Mouse (Mus musculus) forebrain, embryonic 11.5 days (tissue): Measurements from ENCODE around the gene Slamf9. TPM values are rescaled to one million over a fixed set of nuclear protein-coding genes. Genes with fewer than 3 reads are reported as not detected.

ENCODE experiments used
- ATAC-seq: fragments of 200-750 bp; cut with Nextera tagmentation; replicated peaks from 2 replicates; pipeline ENCODE4 v1.8.0; 2017; ENCODE audit warnings: moderate TSS enrichment; ENCODE audit not compliant: low FRiP score
- DNase-seq: peaks from one replicate; pipeline ENCODE4 v3.0.0-alpha.2; 2017; ENCODE audit warnings: low spot score
- H3K27ac ChIP-seq: fragments of 300-500 bp; sonication (generic); 2 replicates; pipeline ENCODE4 v1.5.1; 2014; ENCODE audit warnings: low read depth, low read length
- H3K27me3 ChIP-seq: fragments of 300-500 bp; sonication (generic); 2 replicates; pipeline ENCODE4 v1.6.1; 2014; ENCODE audit warnings: mild to moderate bottlenecking, low read length, mixed read lengths; ENCODE audit not compliant: control insufficient read depth, insufficient read depth
- H3K36me3 ChIP-seq: fragments of 300-500 bp; sonication (generic); 2 replicates; pipeline ENCODE4 v1.6.1; 2014; ENCODE audit warnings: mild to moderate bottlenecking, low read length, moderate library complexity, mixed read lengths; ENCODE audit not compliant: control insufficient read depth, insufficient read depth
- H3K4me1 ChIP-seq: fragments of 300-500 bp; sonication (generic); replicated peaks from 2 replicates; pipeline ENCODE4 v1.6.1; 2014; ENCODE audit warnings: low read length, mixed read lengths; ENCODE audit not compliant: control insufficient read depth, insufficient read depth
- H3K4me2 ChIP-seq: fragments of 300-500 bp; sonication (generic); 2 replicates; pipeline ENCODE4 v1.6.1; 2014; ENCODE audit warnings: low read depth, mild to moderate bottlenecking, low read length, moderate library complexity, mixed read lengths; ENCODE audit not compliant: severe bottlenecking
- H3K4me3 ChIP-seq: fragments of 300-500 bp; sonication (generic); 2 replicates; pipeline ENCODE4 v1.5.1; 2014; ENCODE audit warnings: low read depth, low read length
- H3K9ac ChIP-seq: fragments of 300-500 bp; sonication (generic); 2 replicates; pipeline ENCODE4 v1.6.1; 2014; ENCODE audit warnings: low read length
- H3K9me3 ChIP-seq: fragments of 300-500 bp; sonication (generic); 2 replicates; pipeline ENCODE4 v1.6.1; 2016; ENCODE audit warnings: low read length, mixed read lengths; ENCODE audit not compliant: control insufficient read depth
- WGBS: fragments of 180-500 bp; shearing (Covaris S2); extraction: QIAGEN DNeasy Blood & Tissue Kit; methylation state at CpG from one replicate; pipeline ENCODE4 v1.1.7; 2014; 5-methylcytosine and 5-hydroxymethylcytosine counted together
- polyA plus RNA-seq: library from polyadenylated mRNA; unstranded; fragments of >200 nt; fragmentation: Nextera tagmentation; extraction: Ambion mirVana; gene quantifications from 2 replicates; pipeline ENCODE4 v1.2.1, GENCODE M21; 2014

The Slamf9 gene
- polyA plus RNA-seq, 1 experiment from 2014 or later: 0.28 TPM

GRCm38 (mm10) chr1:172455416-172455815 is 19.7 kb upstream of the Slamf9 start:
- Histone ChIP-seq H3K9me3 (no peaks in the 10 kb centered on the region), H3K36me3 (no peaks in the 10 kb centered on the region), H3K4me3 (no peak overlapping the region), H3K27ac (no peak overlapping the region), H3K4me1 (no peaks in the 10 kb centered on the region), H3K4me2 (no peak overlapping the region), H3K9ac (no peak overlapping the region), H3K27me3 (no peaks in the 10 kb centered on the region)
- ATAC-seq (no peak), DNase-seq (no peak)
- 20% methylated on average over 4 of the region's 4 CpGs for WGBS

GRCm38 (mm10) chr1:172456001-172456677 is 19.0 kb upstream of the Slamf9 start:
- Histone ChIP-seq H3K4me1 (no peaks in the 10 kb centered on the region), H3K9ac (no peak overlapping the region), H3K27me3 (no peaks in the 10 kb centered on the region), H3K36me3 (no peaks in the 10 kb centered on the region), H3K9me3 (no peaks in the 10 kb centered on the region), H3K4me2 (no peak overlapping the region), H3K27ac (no peak overlapping the region), H3K4me3 (no peak overlapping the region)
- DNase-seq (no peak), ATAC-seq (no peak)
- 74% methylated on average over 7 of the region's 7 CpGs for WGBS

- ATAC-seq (no peak), DNase-seq (no peak)
- H3K36me3 ChIP-seq: no peaks in the 10 kb centered on the region
- no peaks in the 10 kb centered on the region for H3K4me1 ChIP-seq
- H3K4me3 ChIP-seq: no peak overlapping the region
- no peak overlapping the region for H3K9ac ChIP-seq
- WGBS: 94% methylated on average over 3 of the region's 3 CpGs
- H3K4me2 ChIP-seq: no peak overlapping the region
- no peaks in the 10 kb centered on the region for H3K27me3 ChIP-seq
- no peak overlapping the region for H3K27ac ChIP-seq
- H3K9me3 ChIP-seq: no peaks in the 10 kb centered on the region
Measured at GRCm38 (mm10) chr1:172457196-172457595, 18.0 kb upstream of the Slamf9 start.

GRCm38 (mm10) chr1:172458041-172458440 is 17.1 kb upstream of the Slamf9 start:
- no peaks in the 10 kb centered on the region for H3K9me3 ChIP-seq
- H3K4me2 ChIP-seq: no peak overlapping the region
- no peak overlapping the region for H3K4me3 ChIP-seq
- DNase-seq: no peak
- H3K9ac ChIP-seq: no peak overlapping the region
- 84% methylated on average over 3 of the region's 3 CpGs for WGBS
- no peaks in the 10 kb centered on the region for H3K4me1 ChIP-seq
- H3K27ac ChIP-seq: no peak overlapping the region
- H3K27me3 ChIP-seq: no peaks in the 10 kb centered on the region
- no peak for ATAC-seq
- no peaks in the 10 kb centered on the region for H3K36me3 ChIP-seq

GRCm38 (mm10) chr1:172461602-172462001 is 13.6 kb upstream of the Slamf9 start:
- H3K36me3 ChIP-seq: no peaks in the 10 kb centered on the region
- no peaks in the 10 kb centered on the region for H3K4me1 ChIP-seq
- no peak for DNase-seq
- ATAC-seq: no peak
- no peaks in the 10 kb centered on the region for H3K9me3 ChIP-seq
- no peak overlapping the region for H3K9ac ChIP-seq
- H3K27ac ChIP-seq: no peak overlapping the region
- WGBS: 76% methylated on average over 2 of the region's 2 CpGs
- no peak overlapping the region for H3K4me3 ChIP-seq
- no peaks in the 10 kb centered on the region for H3K27me3 ChIP-seq
- H3K4me2 ChIP-seq: no peak overlapping the region

GRCm38 (mm10) chr1:172462534-172462933 is 12.6 kb upstream of the Slamf9 start:
- Histone ChIP-seq H3K27ac (no peak overlapping the region), H3K4me3 (no peak overlapping the region), H3K36me3 (no peaks in the 10 kb centered on the region), H3K9ac (no peak overlapping the region), H3K4me2 (no peak overlapping the region), H3K27me3 (no peaks in the 10 kb centered on the region), H3K9me3 (no peaks in the 10 kb centered on the region), H3K4me1 (no peaks in the 10 kb centered on the region)
- DNase-seq (no peak), ATAC-seq (no peak)
- WGBS: 89% methylated on average over 3 of the region's 3 CpGs

GRCm38 (mm10) chr1:172463387-172464333 is 11.5 kb upstream of the Slamf9 start:
- Histone ChIP-seq H3K27ac (no peak overlapping the region), H3K4me3 (no peak overlapping the region), H3K36me3 (no peaks in the 10 kb centered on the region), H3K4me1 (no peaks in the 10 kb centered on the region), H3K4me2 (no peak overlapping the region), H3K9ac (no peak overlapping the region), H3K9me3 (no peaks in the 10 kb centered on the region), H3K27me3 (no peaks in the 10 kb centered on the region)
- no peak for DNase-seq
- WGBS: 89% methylated on average over 16 of the region's 16 CpGs
- no peak for ATAC-seq

GRCm38 (mm10) chr1:172468301-172468877 is 6.8 kb upstream of the Slamf9 start:
- DNase-seq (no peak), ATAC-seq (no peak)
- Histone ChIP-seq H3K27ac (no peak overlapping the region), H3K9ac (no peak overlapping the region), H3K9me3 (no peaks in the 10 kb centered on the region), H3K4me1 (no peaks in the 10 kb centered on the region), H3K27me3 (no peaks in the 10 kb centered on the region), H3K36me3 (no peaks in the 10 kb centered on the region), H3K4me3 (no peak overlapping the region), H3K4me2 (no peak overlapping the region)
- 81% methylated on average over 11 of the region's 11 CpGs for WGBS
